Mouse (Mus musculus): ENCODE results near the gene Defb19. TPM values are rescaled to one million over a fixed set of nuclear protein-coding genes. Genes with fewer than 3 reads are reported as not detected.

The Defb19 gene
- polyA plus RNA-seq, 1 experiment from 2014 or later: not detected

- 70% methylated on average over 2 of the region's 2 CpGs for WGBS
- DNase-seq (ENCODE audit: low spot score): no peak
- no peak overlapping the region for H3K4me3 ChIP-seq (ENCODE audit: low read depth, low read length)
- no peak overlapping the region for H3K27ac ChIP-seq (ENCODE audit: low read depth, low read length)
- H3K27me3 ChIP-seq (ENCODE audit: control insufficient read depth, insufficient read depth, low read length): no peaks in the 10 kb centered on the region
- H3K4me2 ChIP-seq (replicated peaks; ENCODE audit: low read depth, low read length): no peak overlapping the region
- no peak overlapping the region for H3K9ac ChIP-seq (ENCODE audit: low read depth, low read length)
- no peaks in the 10 kb centered on the region for H3K9me3 ChIP-seq (ENCODE audit: control insufficient read depth, low read length)
- ATAC-seq (ENCODE audit: low FRiP score): no peak
- no peaks in the 10 kb centered on the region for H3K4me1 ChIP-seq (replicated peaks; ENCODE audit: control insufficient read depth, insufficient read depth, low read length)
- no peaks in the 10 kb centered on the region for H3K36me3 ChIP-seq (ENCODE audit: control insufficient read depth, insufficient read depth, low read length)
Measured at GRCm38 (mm10) chr2:152542897-152543296, 37.2 kb downstream of the Defb19 start.

DNA sequence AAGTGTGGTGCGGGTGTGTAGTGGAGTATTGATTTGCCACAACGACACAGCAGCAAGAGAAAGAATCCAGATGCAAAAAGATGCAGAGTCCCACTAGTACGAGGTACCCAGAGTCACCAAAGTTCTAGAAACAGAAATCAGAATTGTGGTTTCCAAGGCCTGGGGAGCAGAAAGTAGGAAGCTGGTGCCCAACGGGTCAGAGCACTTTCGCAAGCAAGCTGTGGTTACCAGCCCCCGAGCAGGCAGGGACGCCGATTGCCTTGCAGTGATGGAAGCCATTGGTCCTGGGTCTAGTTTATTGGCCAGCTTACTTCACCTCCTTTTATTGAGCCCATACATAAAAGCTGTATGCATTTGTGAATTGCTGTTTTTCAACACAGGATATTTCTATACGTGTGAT, 38.1 kb downstream of the Defb19 start:
- Histone ChIP-seq H3K36me3 (ENCODE audit: control insufficient read depth, insufficient read depth, low read length) (no peaks in the 10 kb centered on the region), H3K4me3 (ENCODE audit: low read depth, low read length) (no peak overlapping the region), H3K27ac (ENCODE audit: low read depth, low read length) (no peak overlapping the region), H3K9ac (ENCODE audit: low read depth, low read length) (no peak overlapping the region), H3K9me3 (ENCODE audit: control insufficient read depth, low read length) (no peaks in the 10 kb centered on the region), H3K4me2 (replicated peaks; ENCODE audit: low read depth, low read length) (no peak overlapping the region), H3K27me3 (ENCODE audit: control insufficient read depth, insufficient read depth, low read length) (no peaks in the 10 kb centered on the region), H3K4me1 (replicated peaks; ENCODE audit: control insufficient read depth, insufficient read depth, low read length) (no peaks in the 10 kb centered on the region)
- WGBS: 88% methylated on average over 9 of the region's 9 CpGs
- DNase-seq (ENCODE audit: low spot score) (no peak), ATAC-seq (ENCODE audit: low FRiP score) (no peak)

DNA sequence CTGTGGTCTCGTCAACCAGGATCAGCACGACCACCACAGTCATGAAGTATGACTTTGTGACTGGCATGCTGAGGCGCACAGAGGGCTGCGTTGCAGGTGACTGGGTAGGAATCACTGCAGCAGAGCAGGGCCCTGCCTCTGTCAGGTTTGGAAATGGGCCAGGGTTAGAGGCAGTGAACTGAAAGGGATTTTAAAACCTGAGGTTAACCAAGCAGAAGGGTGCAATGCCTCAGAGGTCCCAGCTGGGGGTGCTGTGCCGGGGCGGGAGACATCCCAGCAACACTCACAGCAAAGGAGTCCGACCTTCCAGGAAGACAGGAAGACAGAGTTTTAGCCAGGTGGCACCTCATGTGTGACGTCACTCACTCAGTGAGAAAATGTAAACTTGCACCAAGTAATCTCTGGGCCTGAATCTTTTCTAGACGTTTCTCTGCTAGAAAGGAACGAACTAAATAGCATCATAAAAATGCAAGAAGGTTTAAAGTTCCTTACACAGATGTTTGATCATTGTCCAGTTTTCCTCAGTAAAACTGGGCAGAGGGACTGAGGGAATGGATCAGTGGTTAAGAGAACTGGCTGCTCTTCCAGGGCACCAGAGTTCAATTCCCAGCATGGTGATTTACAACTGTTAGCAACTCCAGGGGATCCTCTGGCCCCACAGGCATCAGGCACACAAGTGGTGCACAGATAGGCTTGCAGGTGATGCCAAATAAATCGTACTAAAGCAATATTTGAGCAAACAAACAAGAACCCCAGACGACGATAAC, 40.0 kb downstream of the Defb19 start, which contains the start of gene Defb29:
Defb29 (minus strand) TSS at position 155 of the 767 bp plus-strand sequence.
- Histone ChIP-seq H3K4me2 (replicated peaks; ENCODE audit: low read depth, low read length) (no peak within 1 kb of the TSS), H3K4me1 (replicated peaks; ENCODE audit: control insufficient read depth, insufficient read depth, low read length) (no peaks in the 10 kb centered on the region), H3K36me3 (ENCODE audit: control insufficient read depth, insufficient read depth, low read length) (no peaks in the 10 kb centered on the region), H3K9me3 (ENCODE audit: control insufficient read depth, low read length) (no peaks in the 10 kb centered on the region), H3K27ac (ENCODE audit: low read depth, low read length) (no peak within 1 kb of the TSS), H3K9ac (ENCODE audit: low read depth, low read length) (no peak within 1 kb of the TSS), H3K4me3 (ENCODE audit: low read depth, low read length) (no peak within 1 kb of the TSS), H3K27me3 (ENCODE audit: control insufficient read depth, insufficient read depth, low read length) (no peaks in the 10 kb centered on the region)
- DNase-seq (ENCODE audit: low spot score) (no peak), ATAC-seq (ENCODE audit: low FRiP score) (no peak)
- WGBS: 61% methylated on average over 13 of the region's 13 CpGs

Other genes with a start within 250 kb of the Defb19 start
- 64.7 and 70.6 TPM in 2 replicates for gene Rbck1, start 247.7 kb downstream of the Defb19 start, polyA plus RNA-seq (2014; fragmentation: Nextera tagmentation; extraction: Ambion mirVana)
- 0.86 and 1.7 TPM in 2 replicates for gene Trib3, start 236.3 kb downstream of the Defb19 start, polyA plus RNA-seq (2014; fragmentation: Nextera tagmentation; extraction: Ambion mirVana)
- 8.2 and 8.5 TPM in 2 replicates for gene Nrsn2, start 203.7 kb downstream of the Defb19 start, polyA plus RNA-seq (2014; fragmentation: Nextera tagmentation; extraction: Ambion mirVana)
- gene Sox12, start 182.2 kb downstream of the Defb19 start, polyA plus RNA-seq (2014; fragmentation: Nextera tagmentation; extraction: Ambion mirVana): 18.6 and 20.7 TPM in 2 replicates
- gene Zcchc3, start 165.3 kb downstream of the Defb19 start, polyA plus RNA-seq (2014; fragmentation: Nextera tagmentation; extraction: Ambion mirVana): 42.9 and 45.9 TPM in 2 replicates
- 2.9 and 3.8 TPM in 2 replicates for gene 6820408C15Rik, start 164.7 kb downstream of the Defb19 start, polyA plus RNA-seq (2014; fragmentation: Nextera tagmentation; extraction: Ambion mirVana)
- not detected in 2 replicates for gene Defb23, start 115.7 kb downstream of the Defb19 start, polyA plus RNA-seq (2014; fragmentation: Nextera tagmentation; extraction: Ambion mirVana)
- gene Defb20, start 103.2 kb downstream of the Defb19 start, polyA plus RNA-seq (2014; fragmentation: Nextera tagmentation; extraction: Ambion mirVana): not detected in 2 replicates
- not detected in 2 replicates for gene Defb22, start 90.2 kb downstream of the Defb19 start, polyA plus RNA-seq (2014; fragmentation: Nextera tagmentation; extraction: Ambion mirVana)
- not detected in 2 replicates for gene Defb26, start 68.6 kb downstream of the Defb19 start, polyA plus RNA-seq (2014; fragmentation: Nextera tagmentation; extraction: Ambion mirVana)
- not detected in 2 replicates for gene Defb28, start 62.1 kb downstream of the Defb19 start, polyA plus RNA-seq (2014; fragmentation: Nextera tagmentation; extraction: Ambion mirVana)
- not detected in 2 replicates for gene Defb29, start 40.2 kb downstream of the Defb19 start, polyA plus RNA-seq (2014; fragmentation: Nextera tagmentation; extraction: Ambion mirVana)
- not detected in 2 replicates for gene Gm17416, start 11.0 kb downstream of the Defb19 start, polyA plus RNA-seq (2014; fragmentation: Nextera tagmentation; extraction: Ambion mirVana)
- not detected in 2 replicates for gene Defb21, start 7.6 kb downstream of the Defb19 start, polyA plus RNA-seq (2014; fragmentation: Nextera tagmentation; extraction: Ambion mirVana)
- gene Defb45, start 19.1 kb upstream of the Defb19 start, polyA plus RNA-seq (2014; fragmentation: Nextera tagmentation; extraction: Ambion mirVana): not detected in 2 replicates
- not detected in 2 replicates for gene Defb36, start 24.0 kb upstream of the Defb19 start, polyA plus RNA-seq (2014; fragmentation: Nextera tagmentation; extraction: Ambion mirVana)
- gene Defb25, start 42.7 kb upstream of the Defb19 start, polyA plus RNA-seq (2014; fragmentation: Nextera tagmentation; extraction: Ambion mirVana): not detected in 2 replicates
- gene Rem1, start 46.6 kb upstream of the Defb19 start, polyA plus RNA-seq (2014; fragmentation: Nextera tagmentation; extraction: Ambion mirVana): 0.29 and 0.62 TPM in 2 replicates
- 124 and 138 TPM in 2 replicates for gene H13, start 89.1 kb upstream of the Defb19 start, polyA plus RNA-seq (2014; fragmentation: Nextera tagmentation; extraction: Ambion mirVana)
- 43.9 and 48.5 TPM in 2 replicates for gene Mcts2, start 106.7 kb upstream of the Defb19 start, polyA plus RNA-seq (2014; fragmentation: Nextera tagmentation; extraction: Ambion mirVana)
- gene Id1, start 155.9 kb upstream of the Defb19 start, polyA plus RNA-seq (2014; fragmentation: Nextera tagmentation; extraction: Ambion mirVana): 166 and 168 TPM in 2 replicates
- 4.1 and 4.4 TPM in 2 replicates for gene Cox4i2, start 173.9 kb upstream of the Defb19 start, polyA plus RNA-seq (2014; fragmentation: Nextera tagmentation; extraction: Ambion mirVana)

Measured in hindbrain, embryonic 11.5 days (tissue).